Mouse (Mus musculus): ENCODE results near the gene Cep19. TPM values are rescaled to one million over a fixed set of nuclear protein-coding genes. Genes with fewer than 3 reads are reported as not detected.
A peak's percentile ranks its signal among the peaks of the same experiment; 100 is the strongest.

Gene Cep19
- total and polyA plus RNA-seq, 3 experiments: 7.1 to 8.7 TPM; not detected in 1

- Histone ChIP-seq H3K9ac (ENCODE audit: control insufficient read depth, low read depth, low read length, poor library complexity, severe bottlenecking) (peak overlapping the region; percentile 38), H3K4me1 (ENCODE audit: control insufficient read depth in 1 of 2, insufficient read depth in 2 of 2, low read length in 2 of 2) (peaks cover 25 to 39% of the 10 kb centered on the region in 2 experiments), H3K27ac (ENCODE audit: control insufficient read depth, low read depth, low read length) (peak overlapping the region; percentile 79)
These were observed 37.4 kb upstream of the Cep19 start for GRCm38 (mm10) chr16:32062226-32062625.

GRCm38 (mm10) chr16:32063900-32064299 lies 35.7 kb upstream of the Cep19 start:
- peaks cover 29 to 42% of the 10 kb centered on the region in 2 experiments for H3K4me1 ChIP-seq (ENCODE audit: control insufficient read depth in 1 of 2, insufficient read depth in 2 of 2, low read length in 2 of 2)
- H3K27ac ChIP-seq (ENCODE audit: control insufficient read depth, low read depth, low read length): no peak overlapping the region
- no peaks in the 10 kb centered on the region for H3K27me3 ChIP-seq (ENCODE audit: control insufficient read depth in 1 of 2, insufficient read depth in 2 of 2, low read length in 2 of 2)
- no peak overlapping the region for H3K9ac ChIP-seq (ENCODE audit: control insufficient read depth, low read depth, low read length, poor library complexity, severe bottlenecking)
- no peak overlapping the region for H3K4me3 ChIP-seq (ENCODE audit: control insufficient read depth in 1 of 2, insufficient read depth in 1 of 2, low read depth in 2 of 2, low read length in 2 of 2)
- peaks cover 72% of the 10 kb centered on the region for H3K79me2 ChIP-seq (ENCODE audit: control insufficient read depth, insufficient read depth, low read length, poor library complexity)
- DNase-seq (ENCODE audit: low read depth, low spot score): no peak
- TF ChIP-seq USF2 (IDR thresholded peaks at IDR 0.05; ENCODE audit: borderline replicate concordance in 1 of 2, insufficient read depth in 1 of 2, low read depth in 1 of 2, low read length in 2 of 2): no peak
- no peak for TF ChIP-seq MYC (IDR thresholded peaks at IDR 0.05; ENCODE audit: low read depth, low read length)
- no peak for TF ChIP-seq MAX (IDR thresholded peaks at IDR 0.05; ENCODE audit: low read length)
- TF ChIP-seq NRF1 (IDR thresholded peaks at IDR 0.05; ENCODE audit: insufficient read depth, low read depth, low read length, poor library complexity, severe bottlenecking): no peak
- no peak for TF ChIP-seq KAT2A (conservative IDR thresholded peaks at IDR 0.05; ENCODE audit: low read depth, low read length)
- no peak for TF ChIP-seq ZKSCAN1 (IDR thresholded peaks at IDR 0.05; ENCODE audit: low read depth, low read length)
- no peak for TF ChIP-seq MAZ (IDR thresholded peaks at IDR 0.05; ENCODE audit: low read depth, low read length)
- TF ChIP-seq ZMIZ1 (IDR thresholded peaks at IDR 0.05; ENCODE audit: low read depth, low read length): no peak
- no peak for TF ChIP-seq CHD2 (IDR thresholded peaks at IDR 0.05; ENCODE audit: low read length)
- no peak for TF ChIP-seq TCF12 (IDR thresholded peaks at IDR 0.05; ENCODE audit: low read depth, low read length)
- TF ChIP-seq ZC3H11A (IDR thresholded peaks at IDR 0.05; ENCODE audit: low read depth, low read length): no peak
- TF ChIP-seq GABPA (IDR thresholded peaks at IDR 0.05; ENCODE audit: low read depth, low read length): no peak
- no peak for TF ChIP-seq UBTF (IDR thresholded peaks at IDR 0.05; ENCODE audit: borderline replicate concordance, insufficient read depth, low read depth, low read length)
- no peak for TF ChIP-seq TAL1 (IDR thresholded peaks at IDR 0.05; ENCODE audit: low read length)
- no peak for TF ChIP-seq ZNF384 (IDR thresholded peaks at IDR 0.05; ENCODE audit: low read depth, low read length)
- no peak for TF ChIP-seq POLR2AphosphoS5 (IDR thresholded peaks at IDR 0.05; ENCODE audit: borderline replicate concordance, low read depth, low read length)
- no peaks in the 10 kb centered on the region for H3K9me3 ChIP-seq (replicated peaks; ENCODE audit: insufficient read depth, low read length)
- H3K36me3 ChIP-seq (ENCODE audit: control insufficient read depth in 1 of 2, insufficient read depth in 2 of 2, low read length in 2 of 2): peaks cover 0 to 58% of the 10 kb centered on the region in 2 experiments

More at GRCm38 (mm10) chr16:32062226-32062625, 37.4 kb upstream of the Cep19 start:
- peaks cover 0 to 52% of the 10 kb centered on the region in 2 experiments for H3K36me3 ChIP-seq (ENCODE audit: control insufficient read depth in 1 of 2, insufficient read depth in 2 of 2, low read length in 2 of 2)
- H3K27me3 ChIP-seq (ENCODE audit: control insufficient read depth in 1 of 2, insufficient read depth in 2 of 2, low read length in 2 of 2): no peaks in the 10 kb centered on the region
- no peak for TF ChIP-seq RAD21 (IDR thresholded peaks at IDR 0.05; ENCODE audit: low read depth, low read length)
- no peak for TF ChIP-seq ZC3H11A (IDR thresholded peaks at IDR 0.05; ENCODE audit: low read depth, low read length)
- 0 out of 2 replicates have a peak, but pooled peaks have one; percentile 23 for TF ChIP-seq TBP (IDR thresholded peaks at IDR 0.05; ENCODE audit: low read depth, low read length)
- no peak for TF ChIP-seq ZMIZ1 (IDR thresholded peaks at IDR 0.05; ENCODE audit: low read depth, low read length)
- no peak for TF ChIP-seq USF1 (IDR thresholded peaks at IDR 0.05; ENCODE audit: low read depth, low read length)
- no peak for TF ChIP-seq MEF2A (IDR thresholded peaks at IDR 0.05; ENCODE audit: extremely low read depth, insufficient replicate concordance, low read depth, low read length, poor library complexity, severe bottlenecking)
- 0 out of 2 replicates have a peak, but pooled peaks have one; percentile 18 for TF ChIP-seq TCF12 (IDR thresholded peaks at IDR 0.05; ENCODE audit: low read depth, low read length)
- TF ChIP-seq BHLHE40 (IDR thresholded peaks at IDR 0.05; ENCODE audit: borderline replicate concordance, low read depth, low read length): no peak
- no peak for TF ChIP-seq NRF1 (IDR thresholded peaks at IDR 0.05; ENCODE audit: insufficient read depth, low read depth, low read length, poor library complexity, severe bottlenecking)
- no peak for TF ChIP-seq KAT2A (conservative IDR thresholded peaks at IDR 0.05; ENCODE audit: low read depth, low read length)
- TF ChIP-seq NELFE (IDR thresholded peaks at IDR 0.05; ENCODE audit: low read depth, low read length): no peak
- TF ChIP-seq GABPA (IDR thresholded peaks at IDR 0.05; ENCODE audit: low read depth, low read length): no peak
- TF ChIP-seq CHD2 (IDR thresholded peaks at IDR 0.05; ENCODE audit: low read length): 0 out of 2 replicates have a peak, but pooled peaks have one; percentile 28
- TF ChIP-seq ZKSCAN1 (IDR thresholded peaks at IDR 0.05; ENCODE audit: low read depth, low read length): no peak
- no peak for TF ChIP-seq POLR2A (IDR thresholded peaks at IDR 0.05; ENCODE audit: control insufficient read depth in 1 of 2, insufficient read depth in 1 of 2, low read depth in 1 of 2, low read length in 2 of 2, poor library complexity in 1 of 2)
- TF ChIP-seq SMC3 (IDR thresholded peaks at IDR 0.05; ENCODE audit: low read depth, low read length): no peak
- 0 out of 2 replicates have a peak, but pooled peaks have one; percentile 34 for TF ChIP-seq ZNF384 (IDR thresholded peaks at IDR 0.05; ENCODE audit: low read depth, low read length)
- TF ChIP-seq EP300 (IDR thresholded peaks at IDR 0.05; ENCODE audit: low read depth in 1 of 2, low read length in 2 of 2): peak; percentile 61 to 76; a peak in 3 of 4 replicates
- no peak for TF ChIP-seq MYC (IDR thresholded peaks at IDR 0.05; ENCODE audit: low read depth, low read length)
- peak; percentile 89 for TF ChIP-seq GATA1 (IDR thresholded peaks at IDR 0.05; ENCODE audit: low read depth, low read length)
- no peak for TF ChIP-seq MAZ (IDR thresholded peaks at IDR 0.05; ENCODE audit: low read depth, low read length)
- no peak for TF ChIP-seq CTCF (IDR thresholded peaks at IDR 0.05 in 2 of 3, conservative IDR thresholded peaks at IDR 0.05 in 1 of 3; ENCODE audit: control insufficient read depth in 1 of 3, insufficient read depth in 1 of 3, low read depth in 2 of 3, low read length in 3 of 3, poor library complexity in 1 of 3, severe bottlenecking in 1 of 3)
- no peak for TF ChIP-seq E2F4 (IDR thresholded peaks at IDR 0.05; ENCODE audit: borderline replicate concordance, low read depth, low read length)
- TF ChIP-seq RCOR1 (IDR thresholded peaks at IDR 0.05; ENCODE audit: low read depth, low read length): peak; percentile 42; the same call in 1 of the 2 replicates
- TF ChIP-seq POLR2AphosphoS2 (IDR thresholded peaks at IDR 0.05; ENCODE audit: low read length): no peak
- TF ChIP-seq HCFC1 (IDR thresholded peaks at IDR 0.05; ENCODE audit: low read depth, low read length): no peak
- TF ChIP-seq UBTF (IDR thresholded peaks at IDR 0.05; ENCODE audit: borderline replicate concordance, insufficient read depth, low read depth, low read length): no peak
- peak; percentile 43; the same call in 1 of the 2 replicates for TF ChIP-seq SIN3A (IDR thresholded peaks at IDR 0.05; ENCODE audit: low read length)
- TF ChIP-seq JUND (IDR thresholded peaks at IDR 0.05; ENCODE audit: low read depth, low read length): no peak
- no peak for TF ChIP-seq MAFK (IDR thresholded peaks at IDR 0.05; ENCODE audit: borderline replicate concordance, low read depth, low read length)
- TF ChIP-seq ELF1 (IDR thresholded peaks at IDR 0.05; ENCODE audit: low read depth, low read length): no peak
- no peak for TF ChIP-seq USF2 (IDR thresholded peaks at IDR 0.05; ENCODE audit: borderline replicate concordance in 1 of 2, insufficient read depth in 1 of 2, low read depth in 1 of 2, low read length in 2 of 2)
- no peak for TF ChIP-seq POLR2AphosphoS5 (IDR thresholded peaks at IDR 0.05; ENCODE audit: borderline replicate concordance, low read depth, low read length)
- TF ChIP-seq ETS1 (IDR thresholded peaks at IDR 0.05; ENCODE audit: low read depth, low read length): peak; percentile 76
- no peak for TF ChIP-seq MAX (IDR thresholded peaks at IDR 0.05; ENCODE audit: low read length)
- no peak for TF ChIP-seq MYB (IDR thresholded peaks at IDR 0.05; ENCODE audit: low read depth, low read length)
- peak; percentile 48 for DNase-seq (ENCODE audit: low read depth, low spot score)
- no peaks in the 10 kb centered on the region for H3K9me3 ChIP-seq (replicated peaks; ENCODE audit: insufficient read depth, low read length)
- peaks cover 71% of the 10 kb centered on the region for H3K79me2 ChIP-seq (ENCODE audit: control insufficient read depth, insufficient read depth, low read length, poor library complexity)
- 0 out of 4 replicates have a peak overlapping the region, but pooled peaks of 1 of the 2 experiments have one; percentile 6 for H3K4me3 ChIP-seq (ENCODE audit: control insufficient read depth in 1 of 2, insufficient read depth in 1 of 2, low read depth in 2 of 2, low read length in 2 of 2)
